Mouse (Mus musculus) midbrain, embryonic 12.5 days (tissue): ENCODE data around the gene Hist1h4a. TPM values are rescaled to one million over a fixed set of nuclear protein-coding genes. Genes with fewer than 3 reads are reported as not detected.
"Not testable (repeated sequence)": the region's sequence is repeated elsewhere in the genome, so short reads cannot be mapped to it uniquely, and the experiment has no call there.

Experiments used
- ATAC-seq: fragments of 200-750 bp; cut with Nextera tagmentation; 2 replicates; pipeline ENCODE4 v1.8.0; 2017; ENCODE audit warnings: low read depth, moderate TSS enrichment, moderate library complexity; ENCODE audit not compliant: low FRiP score
- H3K27ac ChIP-seq: fragments of 300-500 bp; sonication (generic); replicated peaks from 2 replicates; pipeline ENCODE4 v1.5.1; 2016; ENCODE audit warnings: mild to moderate bottlenecking
- H3K27me3 ChIP-seq: fragments of 300-500 bp; sonication (generic); 2 replicates; pipeline ENCODE4 v1.6.1; 2016; ENCODE audit warnings: mild to moderate bottlenecking
- H3K36me3 ChIP-seq: fragments of 300-500 bp; sonication (generic); 2 replicates; pipeline ENCODE4 v1.6.1; 2016
- H3K4me1 ChIP-seq: fragments of 300-500 bp; sonication (generic); 2 replicates; pipeline ENCODE4 v1.6.1; 2016
- H3K4me2 ChIP-seq: fragments of 300-500 bp; sonication (generic); replicated peaks from 2 replicates; pipeline ENCODE4 v1.6.1; 2016; ENCODE audit warnings: mild to moderate bottlenecking, moderate library complexity
- H3K4me3 ChIP-seq: fragments of 300-500 bp; sonication (generic); 2 replicates; pipeline ENCODE4 v1.5.1; 2016; ENCODE audit warnings: mild to moderate bottlenecking
- H3K9ac ChIP-seq: fragments of 300-500 bp; sonication (generic); replicated peaks from 2 replicates; pipeline ENCODE4 v1.6.1; 2016; ENCODE audit warnings: mild to moderate bottlenecking, moderate library complexity
- H3K9me3 ChIP-seq: fragments of 300-500 bp; sonication (generic); 2 replicates; pipeline ENCODE4 v1.6.1; 2016; ENCODE audit warnings: mild to moderate bottlenecking
- WGBS: fragments of 180-500 bp; shearing (Covaris S2); methylation state at CpG from one replicate; pipeline ENCODE4 v1.1.7; 2016; 5-methylcytosine and 5-hydroxymethylcytosine counted together
- polyA plus RNA-seq: library from polyadenylated mRNA; unstranded; fragments of >200 nt; fragmentation: Nextera tagmentation; extraction: Ambion mirVana; gene quantifications from 2 replicates; pipeline ENCODE4 v1.2.1, GENCODE M21; 2016

The Hist1h4a gene
- polyA plus RNA-seq, 1 experiment from 2014 or later, result 0.41 TPM

DNA sequence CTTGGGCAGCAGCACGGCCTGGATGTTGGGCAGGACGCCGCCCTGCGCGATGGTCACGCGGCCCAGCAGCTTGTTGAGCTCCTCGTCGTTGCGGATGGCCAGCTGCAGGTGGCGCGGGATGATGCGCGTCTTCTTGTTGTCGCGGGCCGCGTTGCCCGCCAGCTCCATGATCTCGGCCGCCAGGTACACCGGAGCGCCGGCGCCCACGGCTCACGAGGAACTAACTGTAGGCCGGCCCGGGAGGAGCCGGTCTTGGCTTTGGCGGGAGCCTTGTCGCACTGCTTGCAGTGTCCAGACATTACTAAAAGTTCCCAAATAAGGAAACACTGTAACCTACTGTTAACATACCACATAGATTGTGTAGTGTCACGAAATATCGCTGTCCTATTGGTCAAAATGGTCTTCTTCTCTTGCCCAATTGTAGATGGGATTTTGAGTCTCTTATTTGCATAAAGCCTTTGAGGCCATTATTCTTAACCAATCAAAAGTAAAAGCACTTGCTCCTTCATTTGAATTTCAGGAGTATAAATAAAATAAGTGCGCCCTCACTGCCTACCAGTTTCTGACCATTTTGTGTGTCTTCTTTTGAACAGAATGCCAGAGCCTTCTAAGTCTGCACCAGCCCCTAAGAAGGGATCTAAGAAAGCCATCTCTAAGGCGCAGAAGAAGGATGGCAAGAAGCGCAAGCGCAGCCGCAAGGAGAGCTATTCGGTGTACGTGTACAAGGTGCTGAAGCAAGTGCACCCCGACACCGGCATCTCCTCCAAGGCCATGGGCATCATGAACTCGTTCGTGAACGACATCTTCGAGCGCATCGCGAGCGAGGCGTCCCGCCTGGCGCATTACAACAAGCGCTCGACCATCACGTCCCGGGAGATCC is 14.6 kb downstream of the Hist1h4a start, which contains the start of gene Hist1h2bb:
Gene Hist1h2bb, plus strand, starts transcription at position 534 of the 880 bp plus-strand sequence.
- Histone ChIP-seq H3K9ac (peak within 1 kb of the TSS; percentile 62), H3K4me1 (peaks cover 21% of the 10 kb centered on the region), H3K4me3 (peak within 1 kb of the TSS; percentile 47), H3K4me2 (peak within 1 kb of the TSS; percentile 67), H3K27ac (peak within 1 kb of the TSS; percentile 98)
- under 1% methylated on average over 45 of the region's 58 CpGs for WGBS
- not testable (repeated sequence) for H3K36me3 ChIP-seq, H3K27me3 ChIP-seq, H3K9me3 ChIP-seq
- ATAC-seq, result peak; percentile 92

- Histone ChIP-seq H3K27ac (peak within 1 kb of the TSS; percentile 98), H3K36me3 (no peaks in the 10 kb centered on the region), H3K9me3 (no peaks in the 10 kb centered on the region), H3K4me1 (peaks cover 25% of the 10 kb centered on the region), H3K4me3 (peak within 1 kb of the TSS; percentile 47), H3K27me3 (no peaks in the 10 kb centered on the region), H3K4me2 (peak within 1 kb of the TSS; percentile 67), H3K9ac (peak within 1 kb of the TSS; percentile 62)
- ATAC-seq, result peak; percentile 72
- WGBS, result under 1% methylated on average over 26 of the region's 28 CpGs
Observed at GRCm38 (mm10) chr13:23745381-23746161, 15.5 kb downstream of the Hist1h4a start, which contains the start of gene Hist1h3c. Gene Hist1h3c, minus strand, starts transcription at chr13:23745602.

GRCm38 (mm10) chr13:23744421-23745380 is 16.3 kb downstream of the Hist1h4a start:
- H3K36me3 ChIP-seq, result no peaks in the 10 kb centered on the region
- H3K4me3 ChIP-seq, result peak overlapping the region; percentile 47
- H3K4me1 ChIP-seq, result peaks cover 33% of the 10 kb centered on the region
- H3K4me2 ChIP-seq, result peak overlapping the region; percentile 67
- no peaks in the 10 kb centered on the region for H3K9me3 ChIP-seq
- H3K27me3 ChIP-seq, result no peaks in the 10 kb centered on the region
- H3K9ac ChIP-seq, result peak overlapping the region; percentile 46
- peak overlapping the region; percentile 77 for H3K27ac ChIP-seq
- no peak for ATAC-seq
- WGBS, result under 1% methylated on average over 18 of the region's 36 CpGs

- H3K36me3 ChIP-seq, result no peaks in the 10 kb centered on the region
- H3K9ac ChIP-seq, result peak overlapping the region; percentile 46; the same call in 1 of the 2 replicates
- H3K4me2 ChIP-seq, result peak overlapping the region; percentile 67
- ATAC-seq, result no peak
- WGBS, result 39% methylated on average over 4 of the region's 4 CpGs
- peaks cover 40% of the 10 kb centered on the region for H3K4me1 ChIP-seq
- H3K27me3 ChIP-seq, result no peaks in the 10 kb centered on the region
- H3K4me3 ChIP-seq, result peak overlapping the region; percentile 47; the same call in 1 of the 2 replicates
- no peaks in the 10 kb centered on the region for H3K9me3 ChIP-seq
- H3K27ac ChIP-seq, result peak overlapping the region; percentile 77
Observed at GRCm38 (mm10) chr13:23743963-23744362, 17.1 kb downstream of the Hist1h4a start.

DNA sequence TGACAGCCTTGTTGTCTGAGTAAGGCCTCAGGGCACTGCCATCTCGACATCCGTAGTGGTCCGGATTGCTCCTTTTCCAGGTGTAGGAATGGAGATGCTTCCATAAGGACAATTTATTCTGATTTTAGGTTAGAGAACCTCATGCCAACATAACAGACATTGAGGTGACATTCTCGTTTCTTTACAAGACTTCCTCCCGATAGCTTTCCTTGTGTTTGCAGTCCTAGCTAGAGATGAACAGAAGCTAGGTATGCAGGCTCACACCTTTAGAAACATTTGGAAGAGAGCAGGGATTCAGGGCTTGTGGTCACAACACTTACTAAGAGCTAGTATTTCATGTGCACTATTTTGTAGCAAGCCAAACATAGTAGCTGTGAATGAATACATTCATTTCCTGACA is 17.8 kb downstream of the Hist1h4a start:
- H3K27ac ChIP-seq, result no peak overlapping the region

GRCm38 (mm10) chr13:23742007-23742406 is 19.0 kb downstream of the Hist1h4a start:
- no peaks in the 10 kb centered on the region for H3K36me3 ChIP-seq
- H3K9me3 ChIP-seq, result no peaks in the 10 kb centered on the region
- H3K4me2 ChIP-seq, result no peak overlapping the region
- no peaks in the 10 kb centered on the region for H3K27me3 ChIP-seq
- no peak overlapping the region for H3K27ac ChIP-seq
- peaks cover 33% of the 10 kb centered on the region for H3K4me1 ChIP-seq
- H3K4me3 ChIP-seq, result no peak overlapping the region
- ATAC-seq, result no peak
- H3K9ac ChIP-seq, result no peak overlapping the region

More for the DNA sequence above, 17.8 kb downstream of the Hist1h4a start:
- no peak for ATAC-seq
- WGBS, result 85% methylated on average over 5 of the region's 5 CpGs
- Histone ChIP-seq H3K4me1 (peaks cover 38% of the 10 kb centered on the region), H3K9me3 (no peaks in the 10 kb centered on the region), H3K36me3 (no peaks in the 10 kb centered on the region), H3K4me2 (no peak overlapping the region), H3K4me3 (no peak overlapping the region), H3K9ac (no peak overlapping the region), H3K27me3 (no peaks in the 10 kb centered on the region)

DNA sequence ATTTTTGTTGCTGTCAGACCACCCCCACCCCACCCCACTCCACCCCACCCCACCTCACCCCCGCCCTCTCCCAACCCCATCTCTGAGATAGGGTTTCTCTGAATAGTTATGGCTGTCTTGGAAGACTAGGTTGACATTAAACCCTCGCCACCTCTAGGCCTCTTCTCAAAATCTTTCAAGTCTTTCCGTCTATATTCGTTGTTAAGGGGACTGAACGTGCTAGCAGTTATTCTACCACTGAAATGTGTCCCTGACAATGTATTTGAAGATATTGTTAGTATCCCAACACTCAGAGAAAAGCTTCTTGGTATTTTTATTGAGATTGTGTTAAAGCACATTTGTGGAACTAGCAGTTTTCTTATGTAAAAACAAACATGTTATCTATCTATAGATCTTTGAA is 20.1 kb downstream of the Hist1h4a start:
- Histone ChIP-seq H3K27ac (peak overlapping the region; percentile 95; the same call in 1 of the 2 replicates), H3K36me3 (no peaks in the 10 kb centered on the region), H3K9ac (no peak overlapping the region), H3K9me3 (no peaks in the 10 kb centered on the region), H3K4me3 (no peak overlapping the region), H3K27me3 (no peaks in the 10 kb centered on the region), H3K4me2 (peak overlapping the region; percentile 95), H3K4me1 (peaks cover 31% of the 10 kb centered on the region)
- 63% methylated on average over 5 of the region's 5 CpGs for WGBS
- no peak for ATAC-seq

- no peak for ATAC-seq
Observed at GRCm38 (mm10) chr13:23740256-23740840, 20.7 kb downstream of the Hist1h4a start.

GRCm38 (mm10) chr13:23739922-23740252 is 21.1 kb downstream of the Hist1h4a start:
- H3K27ac ChIP-seq, result peak overlapping the region; percentile 95
- H3K36me3 ChIP-seq, result no peaks in the 10 kb centered on the region
- H3K9ac ChIP-seq, result peak overlapping the region; percentile 69
- 2% methylated on average over 14 of the region's 14 CpGs for WGBS
- ATAC-seq, result no peak
- peak overlapping the region; percentile 95 for H3K4me2 ChIP-seq
- H3K27me3 ChIP-seq, result no peaks in the 10 kb centered on the region
- no peaks in the 10 kb centered on the region for H3K9me3 ChIP-seq
- peaks cover 28% of the 10 kb centered on the region for H3K4me1 ChIP-seq
- H3K4me3 ChIP-seq, result peak overlapping the region; percentile 55

More at GRCm38 (mm10) chr13:23740256-23740840, 20.7 kb downstream of the Hist1h4a start:
- Histone ChIP-seq H3K36me3 (no peaks in the 10 kb centered on the region), H3K4me2 (peak overlapping the region; percentile 95), H3K27ac (peak overlapping the region; percentile 95), H3K4me1 (peaks cover 28% of the 10 kb centered on the region), H3K9ac (peak overlapping the region; percentile 69), H3K4me3 (peak overlapping the region; percentile 55), H3K27me3 (no peaks in the 10 kb centered on the region), H3K9me3 (no peaks in the 10 kb centered on the region)
- WGBS, result 33% methylated on average over 13 of the region's 13 CpGs

DNA sequence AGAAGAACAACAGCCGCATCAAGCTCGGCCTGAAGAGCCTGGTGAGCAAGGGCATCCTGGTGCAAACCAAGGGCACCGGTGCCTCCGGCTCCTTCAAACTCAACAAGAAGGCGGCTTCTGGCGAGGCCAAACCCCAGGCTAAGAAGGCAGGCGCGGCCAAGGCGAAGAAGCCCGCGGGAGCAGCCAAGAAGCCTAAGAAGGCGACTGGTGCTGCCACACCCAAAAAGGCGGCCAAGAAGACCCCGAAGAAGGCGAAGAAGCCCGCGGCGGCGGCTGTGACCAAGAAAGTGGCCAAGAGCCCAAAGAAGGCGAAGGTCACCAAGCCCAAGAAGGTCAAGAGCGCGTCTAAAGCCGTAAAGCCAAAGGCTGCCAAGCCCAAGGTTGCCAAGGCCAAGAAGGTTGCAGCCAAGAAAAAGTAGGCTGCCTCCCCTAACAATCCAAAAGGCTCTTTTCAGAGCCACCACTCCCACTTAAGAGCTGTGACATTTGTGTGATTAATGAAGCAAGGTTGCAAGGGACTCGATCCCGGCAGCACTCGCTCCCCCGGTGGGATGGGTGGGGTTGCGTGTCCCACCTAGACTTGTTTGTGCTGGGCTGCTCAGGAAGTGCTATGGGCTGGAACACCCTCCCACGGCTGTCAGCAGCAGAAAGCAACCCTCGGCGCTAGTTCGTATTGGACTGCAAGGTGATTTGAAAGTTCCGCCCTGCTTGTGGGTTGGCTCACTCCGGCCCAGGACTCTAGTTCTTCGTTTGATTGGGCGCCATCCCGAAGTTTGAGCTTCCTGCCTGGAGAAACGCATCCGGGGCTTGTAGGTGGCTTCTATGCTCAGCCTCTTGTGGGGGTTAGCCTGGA is 21.7 kb downstream of the Hist1h4a start:
- H3K27me3 ChIP-seq, result no peaks in the 10 kb centered on the region
- no peaks in the 10 kb centered on the region for H3K9me3 ChIP-seq
- H3K4me1 ChIP-seq, result peaks cover 25% of the 10 kb centered on the region
- H3K27ac ChIP-seq, result peak overlapping the region; percentile 95
- WGBS, result under 1% methylated on average over 39 of the region's 39 CpGs
- no peaks in the 10 kb centered on the region for H3K36me3 ChIP-seq
- H3K4me2 ChIP-seq, result peak overlapping the region; percentile 95
- peak; percentile 80 for ATAC-seq
- peak overlapping the region; percentile 69 for H3K9ac ChIP-seq
- peak overlapping the region; percentile 55 for H3K4me3 ChIP-seq
